Mouse (Mus musculus) heart, postnatal 0 days (tissue): ENCODE results near the gene Ywhag. TPM values are rescaled to one million over a fixed set of nuclear protein-coding genes. Genes with fewer than 3 reads are reported as not detected.
A peak's percentile ranks its signal among the peaks of the same experiment; 100 is the strongest.

Experiments used
- ATAC-seq: fragments of 200-750 bp; cut with Nextera tagmentation; 2 replicates; pipeline ENCODE4 v1.8.0; 2017; ENCODE audit warnings: low read depth, moderate number of reproducible peaks, moderate library complexity; ENCODE audit not compliant: insufficient read depth
- DNase-seq: peaks from one replicate; pipeline ENCODE4 v3.0.0-alpha.2; 2016; ENCODE audit warnings: low spot score
- H3K27ac ChIP-seq: fragments of 300-500 bp; sonication (generic); 2 replicates; pipeline ENCODE4 v1.5.1; 2014; ENCODE audit warnings: low read depth, mild to moderate bottlenecking
- H3K27me3 ChIP-seq: fragments of 300-500 bp; sonication (generic); 2 replicates; pipeline ENCODE4 v1.6.1; 2014; ENCODE audit warnings: low read length, mixed read lengths; ENCODE audit not compliant: control insufficient read depth, insufficient read depth
- H3K36me3 ChIP-seq: fragments of 300-500 bp; sonication (generic); replicated peaks from 2 replicates; pipeline ENCODE4 v1.6.1; 2014; ENCODE audit warnings: low read length, mixed read lengths; ENCODE audit not compliant: control insufficient read depth, insufficient read depth
- H3K4me1 ChIP-seq: fragments of 300-500 bp; sonication (generic); 2 replicates; pipeline ENCODE4 v1.6.1; 2014; ENCODE audit warnings: antibody characterized with exemption; ENCODE audit not compliant: control insufficient read depth, insufficient read depth
- H3K4me2 ChIP-seq: fragments of 300-500 bp; sonication (generic); 2 replicates; pipeline ENCODE4 v1.6.1; 2014; ENCODE audit warnings: low read depth, mild to moderate bottlenecking, low read length, moderate library complexity
- H3K4me3 ChIP-seq: fragments of 300-500 bp; sonication (generic); 2 replicates; pipeline ENCODE4 v1.5.1; 2014; ENCODE audit warnings: low read depth, low read length
- H3K9ac ChIP-seq: fragments of 300-500 bp; sonication (generic); replicated peaks from 2 replicates; pipeline ENCODE4 v1.6.1; 2014; ENCODE audit warnings: low read depth, low read length, mixed read lengths
- H3K9me3 ChIP-seq: fragments of 300-500 bp; sonication (generic); replicated peaks from 2 replicates; pipeline ENCODE4 v1.6.1; 2016; ENCODE audit warnings: low read length; ENCODE audit not compliant: control insufficient read depth
- CTCF ChIP-seq: IDR thresholded peaks from 2 replicates; pipeline ENCODE4 v1.5.1; 2016; ENCODE audit warnings: antibody characterized with exemption, control low read depth, low read depth
- EP300 ChIP-seq: IDR thresholded peaks from 2 replicates; pipeline ENCODE4 v1.6.1; 2016; ENCODE audit warnings: antibody characterized with exemption, low read depth
- WGBS: fragments of 180-500 bp; shearing (Covaris S2); extraction: QIAGEN DNeasy Blood & Tissue Kit; methylation state at CpG from one replicate; pipeline ENCODE4 v1.1.7; 2014; 5-methylcytosine and 5-hydroxymethylcytosine counted together
- polyA plus RNA-seq: library from polyadenylated mRNA; unstranded; fragments of >200 nt; fragmentation: Nextera tagmentation; extraction: Ambion mirVana; gene quantifications from 2 replicates; pipeline ENCODE4 v1.2.1, GENCODE M21; 2015
- total RNA-seq: library from RNA; depleted of rRNA; stranded (reverse); fragments of >200 nt; gene quantifications from 2 replicates; pipeline ENCODE4 v1.2.3, GENCODE M21; 2014; ENCODE audit warnings: low replicate concordance

Ywhag gene
- total and polyA plus RNA-seq, 2 experiments from 2014 or later, result 67.2 to 149 TPM

GRCm38 (mm10) chr5:135906846-135907245, 27.6 kb downstream of the Ywhag start:
- DNase-seq (no peak), ATAC-seq (no peak)
- Histone ChIP-seq H3K9me3 (no peaks in the 10 kb centered on the region), H3K4me3 (no peak overlapping the region), H3K4me1 (peaks cover 25% of the 10 kb centered on the region), H3K27me3 (no peaks in the 10 kb centered on the region), H3K4me2 (no peak overlapping the region), H3K9ac (no peak overlapping the region), H3K36me3 (peaks cover 36% of the 10 kb centered on the region), H3K27ac (peak overlapping the region; percentile 75)
- TF ChIP-seq CTCF, result no peak
- no peak for TF ChIP-seq EP300
- 69% methylated on average over 4 of the region's 4 CpGs for WGBS

GRCm38 (mm10) chr5:135905320-135906225, 28.8 kb downstream of the Ywhag start:
- H3K4me3 ChIP-seq, result no peak overlapping the region
- H3K9ac ChIP-seq, result no peak overlapping the region
- H3K9me3 ChIP-seq, result no peaks in the 10 kb centered on the region
- ATAC-seq, result no peak
- H3K27me3 ChIP-seq, result no peaks in the 10 kb centered on the region
- TF ChIP-seq CTCF, result no peak
- no peak for TF ChIP-seq EP300
- H3K4me2 ChIP-seq, result no peak overlapping the region
- 47% methylated on average over 8 of the region's 8 CpGs for WGBS
- DNase-seq, result no peak
- peaks cover 23% of the 10 kb centered on the region for H3K36me3 ChIP-seq
- H3K27ac ChIP-seq, result peak overlapping the region; percentile 75
- peaks cover 21% of the 10 kb centered on the region for H3K4me1 ChIP-seq

GRCm38 (mm10) chr5:135904259-135904658, 30.2 kb downstream of the Ywhag start:
- Histone ChIP-seq H3K4me3 (no peak overlapping the region), H3K4me2 (peak overlapping the region; percentile 67; the same call in 1 of the 2 replicates), H3K27me3 (no peaks in the 10 kb centered on the region), H3K36me3 (peaks cover 10% of the 10 kb centered on the region), H3K9ac (no peak overlapping the region), H3K9me3 (no peaks in the 10 kb centered on the region), H3K27ac (peak overlapping the region; percentile 64; the same call in 1 of the 2 replicates), H3K4me1 (peaks cover 21% of the 10 kb centered on the region)
- WGBS, result 62% methylated on average over 5 of the region's 5 CpGs
- TF ChIP-seq CTCF (no peak), EP300 (no peak)
- no peak for ATAC-seq
- DNase-seq, result no peak

- peak overlapping the region; percentile 42 for H3K4me3 ChIP-seq
- H3K4me2 ChIP-seq, result peak overlapping the region; percentile 67
- DNase-seq, result peak; percentile 83
- no peaks in the 10 kb centered on the region for H3K9me3 ChIP-seq
- TF ChIP-seq EP300 (no peak), CTCF (peak; percentile 97)
- peaks cover 21% of the 10 kb centered on the region for H3K4me1 ChIP-seq
- no peaks in the 10 kb centered on the region for H3K27me3 ChIP-seq
- ATAC-seq, result peak; percentile 90
- H3K36me3 ChIP-seq, result 0 out of 2 replicates have a peak, but pooled peaks cover 6% of the 10 kb centered on the region
- peak overlapping the region; percentile 64; the same call in 1 of the 2 replicates for H3K27ac ChIP-seq
- WGBS, result 2% methylated on average over 30 of the region's 30 CpGs
- H3K9ac ChIP-seq, result no peak overlapping the region
Measured at GRCm38 (mm10) chr5:135903551-135904151, 30.8 kb downstream of the Ywhag start.

- TF ChIP-seq EP300 (no peak), CTCF (no peak)
- H3K4me1 ChIP-seq, result peaks cover 21% of the 10 kb centered on the region
- peak overlapping the region; percentile 67 for H3K4me2 ChIP-seq
- H3K27me3 ChIP-seq, result no peaks in the 10 kb centered on the region
- ATAC-seq (no peak), DNase-seq (no peak)
- 0 out of 2 replicates have a peak, but pooled peaks cover 6% of the 10 kb centered on the region for H3K36me3 ChIP-seq
- H3K27ac ChIP-seq, result peak overlapping the region; percentile 37; the same call in 1 of the 2 replicates
- H3K9ac ChIP-seq, result no peak overlapping the region
- no peaks in the 10 kb centered on the region for H3K9me3 ChIP-seq
- peak overlapping the region; percentile 42 for H3K4me3 ChIP-seq
- 32% methylated on average over 7 of the region's 7 CpGs for WGBS
Measured at GRCm38 (mm10) chr5:135903058-135903457, 31.4 kb downstream of the Ywhag start.
